25 mouse cellular contexts compared by ENCODE assay signal in the genomic region with DNA sequence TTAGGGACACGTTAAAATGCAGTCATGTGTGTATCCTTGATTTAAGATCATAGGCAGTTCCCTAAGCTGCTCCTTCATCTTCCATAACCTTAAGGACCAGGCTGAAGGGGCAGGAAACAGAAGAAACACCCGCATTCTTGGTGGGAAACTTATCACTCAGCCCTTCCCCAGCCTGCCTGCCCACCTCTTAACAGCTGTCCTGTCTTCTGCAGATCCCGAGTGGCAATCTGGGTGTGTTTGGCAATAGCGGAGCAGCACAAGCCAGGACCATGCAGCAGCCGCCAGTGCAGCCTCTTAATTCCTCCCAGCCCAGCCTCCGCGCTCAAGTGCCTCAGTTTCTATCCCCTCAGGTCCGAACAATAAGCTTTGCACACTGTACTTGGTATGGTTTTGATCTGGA. TPM values are rescaled to one million over a fixed set of nuclear protein-coding genes. Genes with fewer than 3 reads are reported as not detected.
DNase-seq lines count a peak whose midpoint lies in the region; ATAC-seq and TF ChIP-seq lines count a peak whose summit lies in the region.
"Had no signal": no experiment of that assay in that cellular context is flagged by ENCODE, and none has a peak within 500 bp of the region (broad histone marks: within the 10 kb centered on the region; RNA-seq: fewer than 3 reads in every experiment).

No protein-coding gene starts in this region.

- no peak overlapping the region for H3ac ChIP-seq in myocyte (ENCODE audit: control insufficient read depth, insufficient read length)

- no peak for TF ChIP-seq POLR2A in myocyte (IDR thresholded peaks at IDR 0.05; ENCODE audit: insufficient read length, low read depth)

- H3K27me3 ChIP-seq in embryonic facial prominence, embryonic 12.5 days, result no peaks in the 10 kb centered on the region
- no peaks in the 10 kb centered on the region for H3K27me3 ChIP-seq in embryonic facial prominence, embryonic 10.5 days (replicated peaks; ENCODE audit: low read depth, poor library complexity, severe bottlenecking)
- no peaks in the 10 kb centered on the region for H3K27me3 ChIP-seq in myocyte (ENCODE audit: control insufficient read depth, insufficient read depth, insufficient read length)
- H3K27me3 ChIP-seq in forebrain, embryonic 14.5 days (replicated peaks; ENCODE audit: control insufficient read depth, insufficient read depth, low read length), result no peaks in the 10 kb centered on the region
- H3K27me3 ChIP-seq: CH12.LX, Patski had no signal

- H3K79me2 ChIP-seq in myocyte (ENCODE audit: control insufficient read depth, insufficient read depth), result no peaks in the 10 kb centered on the region

- no peak for DNase-seq in embryonic facial prominence, embryonic 10.5 days (ENCODE audit: low spot score)
- no peak for DNase-seq in gastrocnemius, adult 2 months
- no peak for DNase-seq in gastrocnemius, adult 18-20 months (ENCODE audit: low spot score)
- DNase-seq in layer of hippocampus, adult 2 months (ENCODE audit: low spot score in 2 of 2), result no peak
- no peak for DNase-seq in layer of hippocampus, postnatal 25 days (ENCODE audit: extremely low spot score in 1 of 2, low spot score in 1 of 2)
- no peak for DNase-seq in forebrain, embryonic 14.5 days (ENCODE audit: low spot score)
- DNase-seq: adrenal gland, adult 2 months; adrenal gland, adult 8-10 months; adrenal gland, postnatal 10 days; adrenal gland, postnatal 14 days; adrenal gland, postnatal 25 days; adrenal gland, postnatal 36 days; B cell, adult 2 months; cerebellum, adult 11 months; cerebellum, adult 11-12 months had no signal

- no peaks in the 10 kb centered on the region for H3K9me3 ChIP-seq in embryonic facial prominence, embryonic 12.5 days
- H3K9me3 ChIP-seq in embryonic facial prominence, embryonic 10.5 days, result no peaks in the 10 kb centered on the region
- H3K9me3 ChIP-seq in forebrain, embryonic 14.5 days (replicated peaks; ENCODE audit: control insufficient read depth, low read length), result no peaks in the 10 kb centered on the region
- H3K9me3 ChIP-seq: G1E had no signal

- H3K9ac ChIP-seq in embryonic facial prominence, embryonic 12.5 days, result no peak overlapping the region
- no peak overlapping the region for H3K9ac ChIP-seq in forebrain, embryonic 14.5 days (ENCODE audit: low read length)

- 82% methylated on average over 8 of the region's 8 CpGs for WGBS in embryonic facial prominence, embryonic 12.5 days
- 90% methylated on average over 8 of the region's 8 CpGs for WGBS in embryonic facial prominence, embryonic 10.5 days
- 92% methylated on average over 8 of the region's 8 CpGs for WGBS in forebrain, embryonic 14.5 days

- H3K27ac ChIP-seq in embryonic facial prominence, embryonic 12.5 days, result peak overlapping the region; percentile 6; the same call in 1 of the 2 replicates
- no peak overlapping the region for H3K27ac ChIP-seq in embryonic facial prominence, embryonic 10.5 days (replicated peaks)
- peak overlapping the region; percentile 58; the same call in 1 of the 2 replicates for H3K27ac ChIP-seq in gastrocnemius, adult 2 months
- H3K27ac ChIP-seq in layer of hippocampus, adult 2 months, result peak overlapping the region; percentile 77
- no peak overlapping the region for H3K27ac ChIP-seq in forebrain, embryonic 14.5 days (ENCODE audit: low read depth, low read length)

- no peak overlapping the region for H3K4me3 ChIP-seq in embryonic facial prominence, embryonic 12.5 days
- no peak overlapping the region for H3K4me3 ChIP-seq in embryonic facial prominence, embryonic 10.5 days
- H3K4me3 ChIP-seq in gastrocnemius, adult 2 months, result no peak overlapping the region
- H3K4me3 ChIP-seq in layer of hippocampus, adult 2 months, result no peak overlapping the region
- H3K4me3 ChIP-seq in myocyte, result no peak overlapping the region
- no peak overlapping the region for H3K4me3 ChIP-seq in forebrain, embryonic 14.5 days (ENCODE audit: low read depth, low read length)

- no peak overlapping the region for H3K4me2 ChIP-seq in embryonic facial prominence, embryonic 12.5 days (replicated peaks)
- no peak overlapping the region for H3K4me2 ChIP-seq in myocyte (ENCODE audit: low read depth)
- no peak overlapping the region for H3K4me2 ChIP-seq in forebrain, embryonic 14.5 days (ENCODE audit: low read length)

- no peak for ATAC-seq in embryonic facial prominence, embryonic 12.5 days (ENCODE audit: insufficient number of reproducible peaks, insufficient read depth, low FRiP score, low TSS enrichment)
- ATAC-seq in forebrain, embryonic 14.5 days, result no peak
- ATAC-seq: activated CD4-positive, CD25-positive, alpha-beta regulatory T cell, adult 4 months; CD4-positive, CD25-positive, alpha-beta regulatory T cell, adult 4 months; Patski had no signal

- TF ChIP-seq CTCF in gastrocnemius, adult 2 months (IDR thresholded peaks at IDR 0.05), result no peak
- TF ChIP-seq CTCF in layer of hippocampus, adult 2 months (conservative IDR thresholded peaks at IDR 0.05), result no peak

- intact Hi-C loops in gastrocnemius, adult 2 months (cut with DNase I), result loop anchor here (5.0 kb wide), 1 partner anchor 45 kb away; no protein-coding TSS in a partner anchor

- peaks cover 6% of the 10 kb centered on the region; the same call in 1 of the 2 replicates for H3K4me1 ChIP-seq in embryonic facial prominence, embryonic 12.5 days
- H3K4me1 ChIP-seq in embryonic facial prominence, embryonic 10.5 days, result peaks cover 12% of the 10 kb centered on the region
- no peaks in the 10 kb centered on the region for H3K4me1 ChIP-seq in forebrain, embryonic 14.5 days (ENCODE audit: control insufficient read depth, insufficient read depth, low read length)

- H3K36me3 ChIP-seq in embryonic facial prominence, embryonic 12.5 days, result peaks cover 98% of the 10 kb centered on the region
- H3K36me3 ChIP-seq in embryonic facial prominence, embryonic 10.5 days (replicated peaks), result peaks cover 100% of the 10 kb centered on the region
- peaks cover 34% of the 10 kb centered on the region for H3K36me3 ChIP-seq in myocyte (ENCODE audit: control insufficient read depth, insufficient read depth)
- H3K36me3 ChIP-seq in forebrain, embryonic 14.5 days (ENCODE audit: control insufficient read depth, insufficient read depth, low read length), result peaks cover 100% of the 10 kb centered on the region

TF ChIP-seq in myocyte, 11 proteins besides CTCF, POLR2A, EP300 and RAD21:
- no peak for TF ChIP-seq SRF (IDR thresholded peaks at IDR 0.05; ENCODE audit: control insufficient read depth, insufficient read length, low read depth)
- peak in 2 of 3 experiments; percentile 44 to 74 for TF ChIP-seq MYOD1 (IDR thresholded peaks at IDR 0.05; ENCODE audit: control insufficient read depth in 1 of 3, insufficient read length in 2 of 3, low read depth in 2 of 3)
- peak in 2 of 3 experiments; percentile 37 to 53 for TF ChIP-seq MYOG (IDR thresholded peaks at IDR 0.05; ENCODE audit: control insufficient read depth in 1 of 3, insufficient read depth in 1 of 3, insufficient read length in 2 of 3, low read depth in 2 of 3)
TF ChIP-seq in myocyte: peak in this region for 2.

RNA-seq across cellular contexts. Expression of gene Tmc8, which starts 39.2 kb away (rescaled TPM):
- 1.3 TPM in 2 replicates for polyA plus RNA-seq in embryonic facial prominence, embryonic 12.5 days (2016; fragmentation: Nextera tagmentation; extraction: Ambion mirVana)
- 1.2 and 1.4 TPM in 2 replicates for polyA plus RNA-seq in embryonic facial prominence, embryonic 10.5 days (2016; fragmentation: Nextera tagmentation; extraction: Ambion mirVana)
- 1 to 10 TPM; 1.0 TPM for total RNA-seq in gastrocnemius, adult 2 months (2021)
- under 1 TPM; 0.64 to 0.78 TPM for total RNA-seq in gastrocnemius, adult 18-20 months (2021)
- total RNA-seq in layer of hippocampus, adult 2 months (2021), result under 1 TPM; 0.64 to 0.91 TPM
- total RNA-seq in layer of hippocampus, postnatal 25 days (2021), result under 1 TPM; 0.35 to 0.89 TPM
- polyA plus RNA-seq in myocyte (2012; fragmentation: generic; extraction: Trizol), result 0.19 TPM
- 0.29 and 0.68 TPM in 2 replicates for polyA plus RNA-seq in forebrain, embryonic 14.5 days (2014; fragmentation: Nextera tagmentation; extraction: Ambion mirVana)

RNA-seq across cellular contexts. Expression of gene Tmc6, which starts 39.3 kb away (rescaled TPM):
- 17.5 and 19.1 TPM in 2 replicates for polyA plus RNA-seq in embryonic facial prominence, embryonic 12.5 days (2016; fragmentation: Nextera tagmentation; extraction: Ambion mirVana)
- polyA plus RNA-seq in embryonic facial prominence, embryonic 10.5 days (2016; fragmentation: Nextera tagmentation; extraction: Ambion mirVana), result 16.6 and 19.8 TPM in 2 replicates
- total RNA-seq in gastrocnemius, adult 2 months (2021), result 1 to 10 TPM; 4.3 to 4.5 TPM
- 1 to 10 TPM; 2.5 to 4.9 TPM for total RNA-seq in gastrocnemius, adult 18-20 months (2021)
- 1 to 10 TPM; 6.6 to 8.4 TPM for total RNA-seq in layer of hippocampus, adult 2 months (2021)
- 1 to 10 TPM; 5.3 to 5.5 TPM for total RNA-seq in layer of hippocampus, postnatal 25 days (2021)
- 51.9 TPM for polyA plus RNA-seq in myocyte (2012; fragmentation: generic; extraction: Trizol)
- 1.7 and 2.6 TPM in 2 replicates for polyA plus RNA-seq in forebrain, embryonic 14.5 days (2014; fragmentation: Nextera tagmentation; extraction: Ambion mirVana)

RNA-seq across cellular contexts. Expression of gene 6030468B19Rik, which starts 54.7 kb away (rescaled TPM):
- 0.26 TPM in 1 of 2 replicates, not detected in the other for polyA plus RNA-seq in embryonic facial prominence, embryonic 12.5 days (2016; fragmentation: Nextera tagmentation; extraction: Ambion mirVana)
- polyA plus RNA-seq in embryonic facial prominence, embryonic 10.5 days (2016; fragmentation: Nextera tagmentation; extraction: Ambion mirVana), result 0.69 and 1.4 TPM in 2 replicates
- total RNA-seq in gastrocnemius, adult 2 months (2021), result not detected
- not detected for total RNA-seq in gastrocnemius, adult 18-20 months (2021)
- under 1 TPM; 0.34 to 0.46 TPM for total RNA-seq in layer of hippocampus, adult 2 months (2021)
- total RNA-seq in layer of hippocampus, postnatal 25 days (2021), result under 1 TPM in 1 of 2 experiments, not detected in 1; 0.35 TPM
- polyA plus RNA-seq in myocyte (2012; fragmentation: generic; extraction: Trizol), result not detected
- not detected in 2 replicates for polyA plus RNA-seq in forebrain, embryonic 14.5 days (2014; fragmentation: Nextera tagmentation; extraction: Ambion mirVana)
- total RNA-seq: adrenal gland, adult 18-20 months; adrenal gland, adult 2 months; adrenal gland, adult 8-10 months; adrenal gland, postnatal 25 days; adrenal gland, postnatal 36 days; ES-E14 had no signal
- polyA plus RNA-seq: adrenal gland, adult 2 months; C2C12; Patski had no signal

Comparison
In these comparisons a context has a peak if more than half of its experiments do, and no peak if none do; other contexts are left out.
1. H3K27ac ChIP-seq: peak in embryonic facial prominence, embryonic 12.5 days (single experiment), gastrocnemius, adult 2 months (single experiment) and layer of hippocampus, adult 2 months (single experiment); none in embryonic facial prominence, embryonic 10.5 days (single experiment) and forebrain, embryonic 14.5 days (single experiment).